Mouse (Mus musculus) thymus, postnatal 25 days (tissue): ENCODE data around the gene Gm21987.
A peak's percentile ranks its signal among the peaks of the same experiment; 100 is the strongest.

ENCODE experiments used
- DNase-seq: peaks from one replicate; pipeline ENCODE4 v3.0.0; 2022

Gene Gm21987

DNA sequence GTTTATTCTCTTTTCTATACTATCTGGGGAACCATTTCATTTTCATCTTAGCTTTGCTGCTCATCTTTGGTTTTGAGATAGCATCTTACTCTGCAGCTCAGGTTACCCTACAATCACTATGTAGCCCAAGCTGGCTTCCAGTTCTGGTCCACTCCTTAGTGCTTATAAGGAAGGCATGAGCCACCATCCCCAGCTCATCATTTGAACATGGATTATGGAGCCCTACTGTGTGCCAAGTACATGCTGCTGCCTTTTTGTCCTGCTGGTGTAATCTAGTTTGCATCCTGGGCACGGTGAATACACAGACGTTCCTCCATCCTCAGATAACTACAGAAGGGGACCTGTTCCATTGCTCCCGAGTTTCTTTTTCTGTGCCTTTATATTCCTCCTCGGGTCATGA is 26.0 kb downstream of the Gm21987 start:
- DNase-seq = no peak

- DNase-seq = no peak
These were observed 26.6 kb downstream of the Gm21987 start for GRCm38 (mm10) chr16:38373439-38373838.

DNA sequence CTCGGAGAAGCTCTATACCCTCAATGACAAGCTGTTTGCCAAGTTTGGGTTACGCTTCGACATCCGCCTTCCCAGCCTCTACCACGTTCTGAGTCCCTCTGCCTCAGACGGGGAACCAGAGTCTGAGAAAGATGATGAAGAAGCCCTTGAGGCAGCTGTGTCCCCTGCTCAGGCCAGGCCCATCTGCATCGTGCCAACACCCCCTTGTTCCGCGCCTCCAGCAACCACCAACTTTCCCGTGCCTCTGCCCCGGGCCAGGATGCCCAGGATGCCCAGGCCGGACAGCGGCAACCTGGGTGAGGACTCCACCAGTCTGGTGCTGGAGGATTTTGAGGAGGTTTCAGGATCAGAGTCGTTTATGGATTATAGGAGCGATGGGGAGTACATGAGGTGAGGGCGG is 27.1 kb downstream of the Gm21987 start:
- DNase-seq = no peak

DNA sequence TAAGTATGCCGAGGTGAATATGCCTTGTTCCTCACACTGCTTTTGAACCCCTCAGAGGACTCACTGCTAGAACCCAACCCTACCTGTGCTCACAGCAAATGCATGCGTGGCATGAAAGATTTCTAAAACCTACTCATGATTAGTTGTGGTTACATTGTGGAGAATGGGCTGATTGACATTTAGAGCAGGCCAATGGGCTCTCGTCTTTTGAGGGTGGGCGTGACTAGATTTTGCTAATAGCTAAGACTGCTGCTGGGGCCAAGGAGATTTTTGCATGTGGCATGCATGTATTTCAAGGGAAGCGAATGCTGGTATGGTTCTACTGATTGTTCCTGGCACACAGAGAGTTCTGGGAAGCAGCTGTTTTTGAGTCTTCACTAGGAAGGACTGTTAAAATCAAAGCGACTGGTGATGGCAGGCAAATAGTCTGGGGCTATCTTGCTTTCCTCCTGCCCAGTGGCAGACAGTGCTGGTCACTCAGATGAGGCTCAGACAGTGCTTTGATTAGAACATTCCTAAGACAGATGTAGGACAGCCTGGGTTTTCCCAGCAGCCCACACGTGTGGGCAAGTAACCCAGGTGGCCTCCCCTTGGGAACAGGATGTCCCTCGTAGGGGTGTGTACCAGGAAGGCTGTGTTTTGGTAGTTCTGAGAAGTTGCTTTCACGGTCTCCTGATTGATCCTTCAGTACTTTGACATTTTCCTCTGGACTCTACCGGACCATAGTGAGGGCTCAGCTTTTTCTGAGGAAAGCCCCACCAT is 27.7 kb downstream of the Gm21987 start:
- peak; percentile 15 for DNase-seq

- DNase-seq = no peak
These were observed 28.3 kb downstream of the Gm21987 start for GRCm38 (mm10) chr16:38375182-38375581.

DNA sequence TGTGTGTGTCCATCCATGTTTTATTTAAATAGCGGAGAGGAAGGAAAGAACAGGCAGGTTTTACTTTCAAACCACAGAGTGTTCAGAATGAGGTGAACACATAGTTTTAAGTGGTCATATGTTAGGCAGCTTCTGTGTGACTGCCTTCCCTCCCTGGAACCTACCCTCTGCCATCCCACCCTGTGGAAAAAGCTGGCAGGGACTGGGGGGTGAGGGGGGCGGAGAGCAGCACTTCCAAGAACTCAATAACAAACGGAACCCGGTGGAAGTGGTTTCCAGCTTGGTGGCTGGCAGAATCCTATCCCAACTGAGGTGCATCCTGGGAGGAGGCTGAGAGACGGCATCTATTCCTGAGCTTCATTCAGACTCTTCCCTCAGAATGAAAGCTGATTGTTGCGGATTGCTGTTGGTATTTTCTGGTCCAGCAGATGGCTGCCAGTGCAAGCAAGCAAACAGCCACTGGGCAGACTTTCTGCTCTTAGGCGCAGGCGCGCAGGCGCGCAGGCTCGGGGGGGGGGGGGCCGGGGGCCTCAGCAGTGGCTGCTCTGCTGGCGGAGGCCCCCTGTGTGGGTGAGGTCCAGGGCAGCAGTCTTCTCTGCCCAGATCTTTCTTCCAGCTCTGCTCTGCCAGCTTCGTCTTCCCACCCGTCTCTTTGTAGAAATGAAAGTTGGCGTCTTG is 29.5 kb downstream of the Gm21987 start:
- DNase-seq = peak; percentile 41

- DNase-seq = no peak
These were observed 30.0 kb downstream of the Gm21987 start for GRCm38 (mm10) chr16:38376841-38377249.

DNA sequence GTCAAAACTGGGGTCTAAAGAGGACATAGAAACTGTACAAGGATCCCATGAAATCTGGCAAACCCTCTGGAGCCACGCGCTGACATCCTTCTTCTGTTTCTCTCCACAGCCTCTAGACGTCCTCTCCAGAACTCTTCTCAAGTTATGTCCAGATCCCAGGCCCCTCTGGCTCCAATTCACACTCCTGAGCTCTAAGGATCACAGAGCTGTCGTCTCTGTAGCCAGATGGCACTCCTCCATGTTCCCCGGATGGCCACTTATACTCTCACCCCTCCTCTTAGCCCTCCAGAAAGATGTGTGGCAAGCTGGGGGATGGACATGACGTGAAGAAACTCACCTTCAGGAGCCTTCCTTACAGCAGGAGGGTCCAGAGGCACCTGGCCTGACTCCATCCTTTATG is 30.7 kb downstream of the Gm21987 start:
- DNase-seq = no peak

- no peak for DNase-seq
These were observed 31.8 kb downstream of the Gm21987 start for GRCm38 (mm10) chr16:38378591-38378990.

GRCm38 (mm10) chr16:38379088-38379487 is 32.2 kb downstream of the Gm21987 start:
- DNase-seq = no peak

DNA sequence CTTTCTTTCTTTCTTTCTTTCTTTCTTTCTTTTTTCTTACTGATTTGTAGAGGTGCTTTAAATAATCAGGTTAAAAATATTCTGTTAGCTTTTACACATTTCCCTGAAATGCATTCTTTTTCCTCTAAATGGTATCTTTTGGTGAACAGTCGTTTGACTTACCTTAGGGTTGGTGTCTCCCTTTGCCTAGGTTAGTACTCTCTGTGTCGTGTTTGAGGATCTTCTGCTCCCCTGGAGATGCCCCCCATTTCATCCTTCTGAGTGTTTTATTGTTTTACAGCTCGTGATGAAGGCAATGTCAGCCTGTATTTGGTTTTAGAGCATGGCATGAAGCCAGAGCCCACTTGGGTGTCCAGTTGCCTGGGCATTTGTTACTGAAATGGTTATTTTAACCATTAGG is 32.7 kb downstream of the Gm21987 start:
- no peak for DNase-seq

- DNase-seq = no peak
These were observed 33.1 kb downstream of the Gm21987 start for GRCm38 (mm10) chr16:38379926-38380325.

DNA sequence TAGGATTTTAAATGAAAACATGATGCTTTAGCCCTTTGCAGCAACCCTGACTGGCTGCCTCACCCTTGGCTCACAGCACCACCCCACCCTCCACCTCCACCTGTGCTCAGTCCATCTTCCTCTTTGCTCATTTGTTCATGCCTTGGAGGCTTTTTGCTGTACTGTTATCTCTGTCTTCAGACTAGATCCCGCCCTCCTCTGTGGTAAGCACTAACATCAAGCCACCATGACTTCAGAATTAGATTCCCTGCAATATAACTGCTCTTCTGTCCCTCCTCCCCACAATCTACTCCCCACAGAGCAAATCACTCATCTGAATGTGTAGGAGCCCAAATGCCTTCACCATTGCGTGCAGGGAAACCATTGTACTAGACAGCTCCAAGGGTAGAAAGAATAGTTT is 36.8 kb downstream of the Gm21987 start:
- DNase-seq = no peak

- DNase-seq = no peak
These were observed 38.4 kb downstream of the Gm21987 start for GRCm38 (mm10) chr16:38385184-38385634.

DNA sequence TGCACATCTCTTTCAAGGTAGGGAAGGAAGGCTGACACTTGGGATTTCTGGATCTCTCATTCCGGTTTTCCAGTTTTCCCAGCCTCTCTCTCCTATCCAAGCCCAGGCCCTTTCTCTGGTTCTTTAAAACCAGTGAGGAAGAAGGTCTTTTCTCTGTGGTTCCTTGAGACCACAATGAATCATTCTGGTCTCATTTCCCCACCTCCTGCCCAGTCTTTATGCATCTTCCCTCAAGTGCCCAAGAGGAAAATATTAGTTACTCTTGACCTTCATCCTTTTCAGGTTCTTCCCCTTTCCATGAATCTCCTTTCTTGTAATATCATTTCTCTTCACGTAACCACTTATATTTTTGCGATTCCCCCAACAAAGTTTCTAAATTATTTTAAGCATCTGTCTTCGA is 38.9 kb downstream of the Gm21987 start:
- DNase-seq = no peak

DNA sequence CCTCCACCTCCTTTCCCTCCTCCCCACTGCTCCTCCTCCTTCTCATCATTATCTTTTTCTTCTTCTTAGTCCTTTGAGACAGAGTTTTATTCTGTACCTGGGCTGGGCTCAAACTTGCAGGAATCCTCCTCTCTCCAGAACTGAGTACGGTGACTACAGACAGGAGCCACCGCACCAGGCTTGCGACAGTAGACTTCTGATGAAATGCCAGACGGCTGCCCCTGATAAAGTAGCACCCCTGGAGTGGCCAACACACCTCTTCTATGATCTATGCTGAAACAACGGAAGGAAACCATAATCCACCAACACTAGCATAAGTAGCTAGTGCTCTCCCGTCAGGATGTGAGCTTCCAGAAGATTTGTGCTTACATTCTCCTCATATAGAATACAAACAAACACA is 40.5 kb downstream of the Gm21987 start:
- DNase-seq = no peak

DNA sequence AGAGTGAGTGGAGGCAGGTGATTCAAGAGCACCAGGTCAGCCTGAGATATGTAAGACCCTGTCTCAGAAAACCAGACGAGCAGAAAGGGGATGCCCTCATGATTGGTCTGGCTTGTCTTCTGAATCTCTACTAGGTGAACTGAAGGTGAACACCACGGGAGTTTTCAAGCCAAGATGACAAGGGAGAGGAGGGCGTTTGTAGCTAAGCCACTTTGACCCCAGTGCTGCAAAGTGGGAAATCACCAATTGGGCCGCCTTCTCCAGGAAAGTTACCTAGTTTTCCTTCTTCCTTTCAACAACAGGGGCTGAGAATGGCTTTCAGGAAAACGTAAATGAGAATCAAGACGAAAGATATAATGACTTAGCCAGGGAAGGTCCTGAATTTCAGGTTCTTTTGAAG is 41.9 kb downstream of the Gm21987 start:
- DNase-seq = no peak

DNA sequence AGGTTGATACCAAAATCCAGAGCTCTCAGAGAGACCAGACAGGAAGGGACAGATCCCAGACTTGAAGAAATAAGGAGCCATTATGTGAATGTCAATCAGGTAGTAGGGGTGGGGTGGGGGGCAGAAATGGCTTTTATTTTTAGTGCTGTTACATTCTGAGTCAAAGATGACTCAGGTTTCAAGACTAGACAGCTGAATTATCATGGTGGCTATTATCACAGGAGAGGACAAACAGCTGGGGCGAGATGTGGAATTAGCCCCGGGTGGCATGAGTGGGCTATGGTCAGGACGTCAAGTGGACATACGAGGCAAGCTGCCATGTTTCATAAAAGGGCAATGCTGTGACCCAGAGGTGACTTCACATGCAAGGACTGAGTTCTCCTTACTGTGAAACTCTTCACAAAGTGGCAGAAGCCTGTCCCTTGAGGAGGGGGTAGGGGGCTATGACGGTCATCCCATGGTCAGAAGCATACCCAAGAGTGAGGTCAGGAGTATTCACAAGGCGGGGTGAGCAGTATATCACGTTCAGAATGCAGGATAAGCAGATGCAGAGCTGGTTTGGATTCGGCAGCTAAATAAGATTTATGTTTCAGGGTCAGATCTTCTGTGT is 42.5 kb downstream of the Gm21987 start:
- no peak for DNase-seq

- DNase-seq = no peak
These were observed 43.5 kb downstream of the Gm21987 start for GRCm38 (mm10) chr16:38390322-38390721.

- no peak for DNase-seq
These were observed 45.5 kb downstream of the Gm21987 start for GRCm38 (mm10) chr16:38392126-38392894.

- no peak for DNase-seq
These were observed 47.4 kb downstream of the Gm21987 start for GRCm38 (mm10) chr16:38394191-38394618.

DNA sequence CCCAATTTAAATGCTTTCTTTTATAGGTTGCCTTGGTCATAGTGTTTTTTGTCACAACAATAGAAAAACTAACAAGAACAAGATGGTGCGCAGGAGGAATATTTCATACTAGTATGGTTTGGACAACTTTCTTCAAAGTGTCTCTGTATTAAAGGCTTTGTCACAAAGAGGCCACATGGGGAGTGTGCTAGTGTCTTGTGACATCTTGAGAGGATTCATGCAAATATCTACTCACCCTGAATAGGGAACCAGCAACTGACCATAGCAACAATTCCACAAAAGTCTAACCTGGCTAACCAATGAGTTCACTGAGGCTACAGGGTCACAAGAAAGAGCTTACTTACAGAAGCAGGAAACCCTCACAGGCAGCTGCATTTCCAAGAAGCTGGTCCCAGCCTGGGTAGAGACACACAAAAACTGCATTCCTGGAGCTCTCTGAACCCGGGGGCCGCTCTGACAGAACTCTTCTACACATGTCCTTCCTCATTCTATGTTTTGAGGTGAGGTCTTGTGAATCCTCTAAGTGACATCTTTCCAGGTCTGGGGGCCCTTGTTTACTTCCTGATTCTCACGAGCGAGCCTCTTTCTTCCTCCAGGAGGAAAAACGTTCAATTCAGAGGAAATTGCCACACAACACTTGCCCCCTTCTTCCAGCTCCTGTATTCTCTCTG is 48.4 kb downstream of the Gm21987 start:
- DNase-seq = no peak

DNA sequence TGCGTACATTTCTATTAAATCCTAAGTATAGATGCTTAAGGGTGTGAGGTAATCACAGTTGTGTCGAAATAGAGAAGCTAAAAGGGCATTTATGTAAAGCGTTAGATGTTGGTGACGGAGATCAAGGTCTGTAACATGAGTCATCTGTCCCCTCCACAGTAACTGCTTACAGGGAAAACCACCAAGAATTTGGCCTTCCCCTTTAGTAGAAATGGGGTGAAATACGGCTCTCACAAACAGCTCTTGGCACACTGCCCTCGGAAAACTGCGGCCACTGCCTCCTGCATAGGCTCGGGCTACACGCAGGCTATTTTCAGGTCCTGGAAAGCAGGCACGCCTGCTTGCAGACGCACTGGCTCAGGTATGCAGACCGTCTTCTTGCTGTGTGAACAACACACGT is 49.3 kb downstream of the Gm21987 start:
- DNase-seq = no peak
